Mouse (Mus musculus): ENCODE measurements at regions not wholly inside any gene's neighbourhood (a gene's known extent, or its start where the extent isn't known, plus 50 kb on each side); places are given as distances from the start of the nearest gene placed in this dataset.
A peak's percentile ranks its signal among the peaks of the same experiment; 100 is the strongest.

- no peaks in the 10 kb centered on the region for H3K27me3 ChIP-seq (ENCODE audit: control insufficient read depth, insufficient read depth, low read length, poor library complexity, severe bottlenecking)
- no peaks in the 10 kb centered on the region for H3K9me3 ChIP-seq (replicated peaks; ENCODE audit: control insufficient read depth, insufficient read depth, low read length, poor library complexity, severe bottlenecking)
Measured at GRCm38 (mm10) chr19:26037270-26037669, 365.1 kb downstream of the Dmrt2 start.

GRCm38 (mm10) chr19:26051478-26052215, 379.4 kb downstream of the Dmrt2 start:
- no peaks in the 10 kb centered on the region for H3K9me3 ChIP-seq (replicated peaks; ENCODE audit: control insufficient read depth, insufficient read depth, low read length, poor library complexity, severe bottlenecking)
- H3K27me3 ChIP-seq (ENCODE audit: control insufficient read depth, insufficient read depth, low read length, poor library complexity, severe bottlenecking) = no peaks in the 10 kb centered on the region
- TF ChIP-seq POLR2A (IDR thresholded peaks at IDR 0.05; ENCODE audit: insufficient read depth, low read length) (no peak), EP300 (IDR thresholded peaks at IDR 0.05; ENCODE audit: insufficient read depth, low read depth, low read length) (no peak)
- H3K27ac ChIP-seq (ENCODE audit: insufficient read depth, low read length) = no peak overlapping the region
- H3K4me1 ChIP-seq (ENCODE audit: control insufficient read depth, insufficient read depth, low read length) = no peaks in the 10 kb centered on the region
- H3K36me3 ChIP-seq (ENCODE audit: control insufficient read depth, insufficient read depth, low read length, poor library complexity, severe bottlenecking) = no peaks in the 10 kb centered on the region
- H3K9ac ChIP-seq (ENCODE audit: low read depth, poor library complexity, severe bottlenecking) = no peak overlapping the region
- no peak overlapping the region for H3K4me3 ChIP-seq (ENCODE audit: low read depth, low read length)

More at GRCm38 (mm10) chr19:26037270-26037669, 365.1 kb downstream of the Dmrt2 start:
- H3K4me1 ChIP-seq (ENCODE audit: control insufficient read depth, insufficient read depth, low read length) = no peaks in the 10 kb centered on the region
- no peak overlapping the region for H3K4me3 ChIP-seq (ENCODE audit: low read depth, low read length)
- no peak overlapping the region for H3K27ac ChIP-seq (ENCODE audit: insufficient read depth, low read length)
- H3K9ac ChIP-seq (ENCODE audit: low read depth, poor library complexity, severe bottlenecking) = no peak overlapping the region
- TF ChIP-seq EP300 (IDR thresholded peaks at IDR 0.05; ENCODE audit: insufficient read depth, low read depth, low read length) (no peak), POLR2A (IDR thresholded peaks at IDR 0.05; ENCODE audit: insufficient read depth, low read length) (no peak), CTCF (IDR thresholded peaks at IDR 0.05; ENCODE audit: low read depth, low read length) (peak; percentile 56)
- H3K36me3 ChIP-seq (ENCODE audit: control insufficient read depth, insufficient read depth, low read length, poor library complexity, severe bottlenecking) = no peaks in the 10 kb centered on the region

- H3K9ac ChIP-seq (ENCODE audit: low read depth, poor library complexity, severe bottlenecking) = no peak overlapping the region
- no peak for TF ChIP-seq EP300 (IDR thresholded peaks at IDR 0.05; ENCODE audit: insufficient read depth, low read depth, low read length)
- no peak for TF ChIP-seq CTCF (IDR thresholded peaks at IDR 0.05; ENCODE audit: low read depth, low read length)
- TF ChIP-seq POLR2A (IDR thresholded peaks at IDR 0.05; ENCODE audit: insufficient read depth, low read length) = no peak
- H3K36me3 ChIP-seq (ENCODE audit: control insufficient read depth, insufficient read depth, low read length, poor library complexity, severe bottlenecking) = no peaks in the 10 kb centered on the region
- H3K4me1 ChIP-seq (ENCODE audit: control insufficient read depth, insufficient read depth, low read length) = no peaks in the 10 kb centered on the region
- no peak overlapping the region for H3K4me3 ChIP-seq (ENCODE audit: low read depth, low read length)
- H3K27ac ChIP-seq (ENCODE audit: insufficient read depth, low read length) = no peak overlapping the region
- H3K27me3 ChIP-seq (ENCODE audit: control insufficient read depth, insufficient read depth, low read length, poor library complexity, severe bottlenecking) = no peaks in the 10 kb centered on the region; the same call in 1 of the 2 replicates
- no peaks in the 10 kb centered on the region for H3K9me3 ChIP-seq (replicated peaks; ENCODE audit: control insufficient read depth, insufficient read depth, low read length, poor library complexity, severe bottlenecking)
Measured at GRCm38 (mm10) chr19:26059668-26060067, 387.5 kb downstream of the Dmrt2 start.

GRCm38 (mm10) chr19:26068553-26068952, 396.3 kb downstream of the Dmrt2 start:
- H3K4me3 ChIP-seq (ENCODE audit: low read depth, low read length) = no peak overlapping the region
- no peak overlapping the region for H3K9ac ChIP-seq (ENCODE audit: low read depth, poor library complexity, severe bottlenecking)
- no peaks in the 10 kb centered on the region for H3K4me1 ChIP-seq (ENCODE audit: control insufficient read depth, insufficient read depth, low read length)
- no peaks in the 10 kb centered on the region for H3K9me3 ChIP-seq (replicated peaks; ENCODE audit: control insufficient read depth, insufficient read depth, low read length, poor library complexity, severe bottlenecking)
- H3K27me3 ChIP-seq (ENCODE audit: control insufficient read depth, insufficient read depth, low read length, poor library complexity, severe bottlenecking) = no peaks in the 10 kb centered on the region; the same call in 1 of the 2 replicates
- no peaks in the 10 kb centered on the region for H3K36me3 ChIP-seq (ENCODE audit: control insufficient read depth, insufficient read depth, low read length, poor library complexity, severe bottlenecking)
- H3K27ac ChIP-seq (ENCODE audit: insufficient read depth, low read length) = no peak overlapping the region
- TF ChIP-seq CTCF (IDR thresholded peaks at IDR 0.05; ENCODE audit: low read depth, low read length) (no peak), EP300 (IDR thresholded peaks at IDR 0.05; ENCODE audit: insufficient read depth, low read depth, low read length) (no peak), POLR2A (IDR thresholded peaks at IDR 0.05; ENCODE audit: insufficient read depth, low read length) (no peak)

- TF ChIP-seq CTCF (IDR thresholded peaks at IDR 0.05; ENCODE audit: low read depth, low read length) (no peak), POLR2A (IDR thresholded peaks at IDR 0.05; ENCODE audit: insufficient read depth, low read length) (no peak), EP300 (IDR thresholded peaks at IDR 0.05; ENCODE audit: insufficient read depth, low read depth, low read length) (no peak)
- Histone ChIP-seq H3K27ac (ENCODE audit: insufficient read depth, low read length) (no peak overlapping the region), H3K9me3 (replicated peaks; ENCODE audit: control insufficient read depth, insufficient read depth, low read length, poor library complexity, severe bottlenecking) (no peaks in the 10 kb centered on the region), H3K36me3 (ENCODE audit: control insufficient read depth, insufficient read depth, low read length, poor library complexity, severe bottlenecking) (no peaks in the 10 kb centered on the region), H3K4me1 (ENCODE audit: control insufficient read depth, insufficient read depth, low read length) (no peaks in the 10 kb centered on the region), H3K9ac (ENCODE audit: low read depth, poor library complexity, severe bottlenecking) (no peak overlapping the region), H3K4me3 (ENCODE audit: low read depth, low read length) (no peak overlapping the region), H3K27me3 (ENCODE audit: control insufficient read depth, insufficient read depth, low read length, poor library complexity, severe bottlenecking) (no peaks in the 10 kb centered on the region)
Measured at GRCm38 (mm10) chr19:26069908-26070307, 397.7 kb downstream of the Dmrt2 start.

GRCm38 (mm10) chr19:26088318-26088717, 416.1 kb downstream of the Dmrt2 start:
- no peak for TF ChIP-seq EP300 (IDR thresholded peaks at IDR 0.05; ENCODE audit: insufficient read depth, low read depth, low read length)
- no peak for TF ChIP-seq POLR2A (IDR thresholded peaks at IDR 0.05; ENCODE audit: insufficient read depth, low read length)
- TF ChIP-seq CTCF (IDR thresholded peaks at IDR 0.05; ENCODE audit: low read depth, low read length) = no peak
- Histone ChIP-seq H3K4me1 (ENCODE audit: control insufficient read depth, insufficient read depth, low read length) (no peaks in the 10 kb centered on the region), H3K4me3 (ENCODE audit: low read depth, low read length) (no peak overlapping the region), H3K9me3 (replicated peaks; ENCODE audit: control insufficient read depth, insufficient read depth, low read length, poor library complexity, severe bottlenecking) (peaks cover 6% of the 10 kb centered on the region; the same call in 1 of the 2 replicates), H3K27ac (ENCODE audit: insufficient read depth, low read length) (no peak overlapping the region), H3K9ac (ENCODE audit: low read depth, poor library complexity, severe bottlenecking) (no peak overlapping the region), H3K27me3 (ENCODE audit: control insufficient read depth, insufficient read depth, low read length, poor library complexity, severe bottlenecking) (no peaks in the 10 kb centered on the region), H3K36me3 (ENCODE audit: control insufficient read depth, insufficient read depth, low read length, poor library complexity, severe bottlenecking) (no peaks in the 10 kb centered on the region)

Measured in ES-Bruce4 (cell line).